Mouse (Mus musculus): ENCODE data around the gene Sbno2. TPM values are rescaled to one million over a fixed set of nuclear protein-coding genes. Genes with fewer than 3 reads are reported as not detected.

The Sbno2 gene
- polyA plus RNA-seq, 1 experiment = 37.3 TPM

DNA sequence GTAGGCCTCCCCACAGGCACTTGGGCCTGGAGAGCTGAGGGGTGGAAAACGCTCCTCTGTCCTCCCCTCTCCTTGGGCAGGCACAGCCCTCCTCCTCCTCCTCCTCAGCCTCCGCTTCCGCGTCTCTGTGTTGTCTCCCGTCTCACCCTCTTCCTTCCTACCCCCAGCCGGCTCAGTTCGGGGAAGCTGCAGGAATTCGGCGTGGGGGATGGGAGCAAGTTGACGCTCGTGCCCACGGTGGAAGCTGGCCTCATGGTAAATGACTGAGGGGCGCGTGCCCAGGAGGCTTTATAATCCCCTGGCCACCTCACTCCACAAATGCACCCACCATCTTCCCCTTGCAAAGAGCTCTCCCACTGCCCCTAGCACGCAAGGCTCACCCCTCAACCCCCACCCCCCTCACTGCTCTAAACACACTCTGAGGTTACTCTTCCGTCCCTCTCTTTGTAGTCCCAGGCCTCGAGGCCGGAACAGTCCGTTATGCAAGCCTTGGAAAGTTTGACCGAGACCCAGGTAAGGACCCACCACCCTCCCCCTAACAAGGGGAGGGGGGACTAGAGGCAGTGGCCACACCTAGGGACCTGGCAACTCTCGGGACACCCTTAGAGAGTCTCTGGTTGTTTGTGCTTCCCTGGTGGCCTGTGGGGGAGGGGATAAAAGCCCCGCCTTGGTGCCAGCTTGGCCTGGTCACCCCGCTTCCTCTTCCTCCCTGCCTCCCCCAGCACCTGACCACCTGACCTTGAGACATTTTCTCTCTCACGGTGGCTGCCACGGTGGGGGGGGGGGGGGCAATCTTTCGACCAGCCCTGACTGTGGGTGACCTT is 46.1 kb upstream of the Sbno2 start:
- H3K9ac ChIP-seq (ENCODE audit: low read depth, poor library complexity, severe bottlenecking) = peak overlapping the region; percentile 93
- peak overlapping the region; percentile 62 for H3K27ac ChIP-seq (ENCODE audit: insufficient read depth, low read length)
- no peaks in the 10 kb centered on the region for H3K9me3 ChIP-seq (replicated peaks; ENCODE audit: control insufficient read depth, insufficient read depth, low read length, poor library complexity, severe bottlenecking)
- H3K27me3 ChIP-seq (ENCODE audit: control insufficient read depth, insufficient read depth, low read length, poor library complexity, severe bottlenecking) = no peaks in the 10 kb centered on the region
- peaks cover 6% of the 10 kb centered on the region for H3K4me1 ChIP-seq (ENCODE audit: control insufficient read depth, insufficient read depth, low read length)
- peaks cover 31% of the 10 kb centered on the region for H3K36me3 ChIP-seq (ENCODE audit: control insufficient read depth, insufficient read depth, low read length, poor library complexity, severe bottlenecking)
- no peak for TF ChIP-seq POLR2A (IDR thresholded peaks at IDR 0.05; ENCODE audit: insufficient read depth, low read length)
- TF ChIP-seq EP300 (IDR thresholded peaks at IDR 0.05; ENCODE audit: insufficient read depth, low read depth, low read length) = 0 out of 2 replicates have a peak, but pooled peaks have one; percentile 5
- H3K4me3 ChIP-seq (ENCODE audit: low read depth, low read length) = peak overlapping the region; percentile 58

DNA sequence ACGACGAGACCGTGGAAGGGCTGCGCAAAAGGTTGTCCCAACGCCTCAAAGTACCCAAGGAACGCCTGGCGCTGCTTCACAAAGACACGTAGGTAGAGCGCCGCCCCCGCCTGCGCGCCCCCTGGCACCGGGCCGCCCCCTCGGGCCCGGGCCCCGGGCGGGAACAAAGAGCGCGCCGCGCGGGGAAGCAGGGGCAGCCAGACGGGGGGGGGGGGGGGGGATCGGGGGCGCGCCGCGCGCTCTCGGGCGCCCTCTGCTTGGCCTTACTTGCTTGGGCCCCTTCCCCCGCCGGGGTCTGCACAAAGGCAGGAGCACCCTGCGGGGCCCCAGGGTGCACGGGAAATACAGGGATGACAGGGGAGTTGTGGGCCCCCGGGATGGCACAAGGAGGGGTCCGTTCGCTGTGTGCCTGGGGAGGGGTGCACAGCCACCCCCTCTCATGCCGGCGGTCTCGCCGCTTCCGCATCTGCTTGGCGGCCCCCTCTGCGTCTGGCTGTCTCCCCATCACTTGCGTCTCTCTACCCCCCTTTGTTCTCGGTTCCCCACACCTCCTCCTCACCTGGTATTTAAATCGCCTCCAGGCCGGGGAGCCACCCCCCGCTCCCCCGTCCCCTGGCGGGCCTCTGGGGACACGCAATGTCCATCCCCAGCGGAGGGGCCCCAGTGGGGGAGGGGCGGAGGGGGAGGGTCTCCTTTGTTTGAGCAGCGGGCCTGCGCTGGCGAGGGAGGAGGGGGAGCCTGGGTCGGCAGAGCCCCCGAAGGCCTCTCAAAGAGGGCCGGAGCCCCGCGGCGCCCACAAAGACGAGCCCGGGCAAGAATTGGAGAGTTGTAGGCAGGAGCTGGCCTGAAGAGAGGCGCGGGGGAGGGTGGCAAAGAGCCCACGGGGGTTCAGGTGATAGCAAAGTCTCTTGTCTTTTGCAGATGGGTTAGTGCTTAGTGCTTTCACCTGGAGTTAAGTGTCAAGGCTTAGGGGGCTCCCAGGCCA is 45.1 kb upstream of the Sbno2 start:
- Histone ChIP-seq H3K9me3 (replicated peaks; ENCODE audit: control insufficient read depth, insufficient read depth, low read length, poor library complexity, severe bottlenecking) (no peaks in the 10 kb centered on the region), H3K4me1 (ENCODE audit: control insufficient read depth, insufficient read depth, low read length) (peaks cover 6% of the 10 kb centered on the region), H3K4me3 (ENCODE audit: low read depth, low read length) (peak overlapping the region; percentile 89), H3K36me3 (ENCODE audit: control insufficient read depth, insufficient read depth, low read length, poor library complexity, severe bottlenecking) (peaks cover 23% of the 10 kb centered on the region), H3K27me3 (ENCODE audit: control insufficient read depth, insufficient read depth, low read length, poor library complexity, severe bottlenecking) (no peaks in the 10 kb centered on the region), H3K27ac (ENCODE audit: insufficient read depth, low read length) (peak overlapping the region; percentile 62), H3K9ac (ENCODE audit: low read depth, poor library complexity, severe bottlenecking) (peak overlapping the region; percentile 93)
- TF ChIP-seq POLR2A (IDR thresholded peaks at IDR 0.05; ENCODE audit: insufficient read depth, low read length) (no peak), EP300 (IDR thresholded peaks at IDR 0.05; ENCODE audit: insufficient read depth, low read depth, low read length) (no peak), CTCF (IDR thresholded peaks at IDR 0.05; ENCODE audit: low read depth, low read length) (no peak)

DNA sequence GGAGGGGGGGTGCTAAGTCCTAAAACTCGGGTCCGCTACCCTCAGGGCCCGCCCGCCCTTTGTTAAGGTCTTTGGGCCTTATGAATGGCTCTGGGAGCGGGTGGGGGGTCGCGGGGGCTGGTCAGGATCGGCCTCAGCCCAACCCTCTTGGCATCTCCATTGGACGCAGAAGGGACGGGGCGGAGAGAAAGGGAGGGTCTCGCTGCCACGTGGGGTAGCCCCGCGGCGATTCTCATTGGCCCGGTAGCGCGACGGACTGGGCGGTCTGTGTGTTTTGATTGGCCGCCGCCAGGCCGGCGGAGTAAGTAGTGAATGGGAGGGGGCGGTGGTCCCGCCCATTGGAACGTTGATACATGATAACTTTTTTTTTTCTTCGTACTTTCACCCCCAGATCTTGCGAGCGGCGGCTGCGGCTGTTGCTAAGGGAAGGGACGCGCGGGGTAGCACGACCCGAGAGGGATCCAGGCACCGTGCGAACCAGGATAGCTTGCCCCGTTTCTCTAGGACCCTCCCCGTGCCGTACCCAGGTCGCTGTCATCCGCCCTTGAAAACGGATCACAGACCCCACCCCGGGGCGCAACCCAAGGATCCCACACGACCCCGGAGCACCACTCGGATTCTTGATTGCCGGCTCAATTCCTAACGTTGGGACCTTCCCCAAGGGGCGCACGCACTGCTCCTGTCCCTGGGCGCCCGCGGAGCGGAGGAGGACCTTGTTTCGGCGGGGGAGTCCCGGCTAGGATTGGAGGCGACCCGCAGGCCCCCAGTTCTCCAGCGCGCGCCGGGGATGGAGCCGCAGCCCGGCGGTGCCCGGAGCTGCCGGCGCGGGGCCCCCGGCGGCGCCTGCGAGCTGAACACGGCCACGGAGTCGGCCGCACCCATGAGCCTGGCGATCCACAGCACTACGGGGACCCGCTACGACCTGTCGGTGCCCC is 44.2 kb upstream of the Sbno2 start:
- peaks cover 17% of the 10 kb centered on the region for H3K36me3 ChIP-seq (ENCODE audit: control insufficient read depth, insufficient read depth, low read length, poor library complexity, severe bottlenecking)
- H3K4me3 ChIP-seq (ENCODE audit: low read depth, low read length) = peak overlapping the region; percentile 96
- H3K9me3 ChIP-seq (replicated peaks; ENCODE audit: control insufficient read depth, insufficient read depth, low read length, poor library complexity, severe bottlenecking) = no peaks in the 10 kb centered on the region
- no peak for TF ChIP-seq CTCF (IDR thresholded peaks at IDR 0.05; ENCODE audit: low read depth, low read length)
- TF ChIP-seq EP300 (IDR thresholded peaks at IDR 0.05; ENCODE audit: insufficient read depth, low read depth, low read length) = no peak
- peak; percentile 46 for TF ChIP-seq POLR2A (IDR thresholded peaks at IDR 0.05; ENCODE audit: insufficient read depth, low read length)
- H3K9ac ChIP-seq (ENCODE audit: low read depth, poor library complexity, severe bottlenecking) = peak overlapping the region; percentile 93
- peak overlapping the region; percentile 96; the same call in 1 of the 2 replicates for H3K27ac ChIP-seq (ENCODE audit: insufficient read depth, low read length)
- H3K27me3 ChIP-seq (ENCODE audit: control insufficient read depth, insufficient read depth, low read length, poor library complexity, severe bottlenecking) = no peaks in the 10 kb centered on the region
- H3K4me1 ChIP-seq (ENCODE audit: control insufficient read depth, insufficient read depth, low read length) = peaks cover 6% of the 10 kb centered on the region

DNA sequence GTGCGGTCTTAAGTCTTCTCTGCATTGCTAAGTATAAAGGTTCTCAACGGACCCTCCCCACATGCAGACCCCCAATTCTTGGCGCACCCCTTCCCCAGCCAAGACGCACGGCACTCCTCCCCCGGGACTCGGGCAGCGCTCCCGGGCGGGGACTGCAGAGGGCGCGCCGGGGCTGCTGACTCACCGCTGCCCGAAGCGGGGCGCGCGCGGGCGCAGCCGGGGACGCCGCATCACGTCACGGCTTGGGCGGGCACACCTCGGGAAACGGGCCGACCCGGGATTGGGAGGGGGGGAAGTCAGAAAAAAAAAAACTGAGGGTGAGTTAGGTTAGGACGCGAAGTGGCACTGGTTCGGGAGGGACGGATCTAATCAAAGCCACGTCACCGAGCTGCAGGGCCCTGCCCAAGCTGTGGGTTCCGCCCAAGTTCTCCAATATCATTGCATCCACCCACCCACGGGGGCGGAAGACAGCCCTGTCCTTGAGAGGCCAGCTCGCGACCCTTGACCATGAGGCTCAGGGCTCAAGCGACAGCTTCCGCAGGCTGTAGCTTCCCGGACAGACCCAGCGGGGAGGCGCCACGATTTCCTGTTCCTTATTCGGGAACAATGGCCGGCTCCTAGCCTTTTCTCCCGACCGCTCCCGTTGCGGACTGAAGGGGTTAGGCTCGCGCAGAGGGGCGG is 43.4 kb upstream of the Sbno2 start:
- peaks cover 6% of the 10 kb centered on the region for H3K4me1 ChIP-seq (ENCODE audit: control insufficient read depth, insufficient read depth, low read length)

More for the DNA sequence above, 43.4 kb upstream of the Sbno2 start:
- Histone ChIP-seq H3K9me3 (replicated peaks; ENCODE audit: control insufficient read depth, insufficient read depth, low read length, poor library complexity, severe bottlenecking) (no peaks in the 10 kb centered on the region), H3K27me3 (ENCODE audit: control insufficient read depth, insufficient read depth, low read length, poor library complexity, severe bottlenecking) (no peaks in the 10 kb centered on the region), H3K4me3 (ENCODE audit: low read depth, low read length) (peak overlapping the region; percentile 96), H3K27ac (ENCODE audit: insufficient read depth, low read length) (peak overlapping the region; percentile 96), H3K36me3 (ENCODE audit: control insufficient read depth, insufficient read depth, low read length, poor library complexity, severe bottlenecking) (peaks cover 17% of the 10 kb centered on the region), H3K9ac (ENCODE audit: low read depth, poor library complexity, severe bottlenecking) (peak overlapping the region; percentile 88)
- TF ChIP-seq CTCF (IDR thresholded peaks at IDR 0.05; ENCODE audit: low read depth, low read length) (peak; percentile 56), EP300 (IDR thresholded peaks at IDR 0.05; ENCODE audit: insufficient read depth, low read depth, low read length) (no peak; the same call in 1 of the 2 replicates), POLR2A (IDR thresholded peaks at IDR 0.05; ENCODE audit: insufficient read depth, low read length) (peak; percentile 6)
